Mouse (Mus musculus): ENCODE measurements around the gene Dyx1c1. TPM values are rescaled to one million over a fixed set of nuclear protein-coding genes. Genes with fewer than 3 reads are reported as not detected.

Dyx1c1 gene
- polyA plus RNA-seq (2012; rRNA removed): 0.19 and 0.24 TPM in 2 replicates

GRCm38 (mm10) chr9:72958521-72959450, at the start of gene Dyx1c1, which contains the start of gene Gm44503:
Gene Dyx1c1 (plus strand): TSS chr9:72958785.
Gene Gm44503 (plus strand): TSS chr9:72958852.

DNA sequence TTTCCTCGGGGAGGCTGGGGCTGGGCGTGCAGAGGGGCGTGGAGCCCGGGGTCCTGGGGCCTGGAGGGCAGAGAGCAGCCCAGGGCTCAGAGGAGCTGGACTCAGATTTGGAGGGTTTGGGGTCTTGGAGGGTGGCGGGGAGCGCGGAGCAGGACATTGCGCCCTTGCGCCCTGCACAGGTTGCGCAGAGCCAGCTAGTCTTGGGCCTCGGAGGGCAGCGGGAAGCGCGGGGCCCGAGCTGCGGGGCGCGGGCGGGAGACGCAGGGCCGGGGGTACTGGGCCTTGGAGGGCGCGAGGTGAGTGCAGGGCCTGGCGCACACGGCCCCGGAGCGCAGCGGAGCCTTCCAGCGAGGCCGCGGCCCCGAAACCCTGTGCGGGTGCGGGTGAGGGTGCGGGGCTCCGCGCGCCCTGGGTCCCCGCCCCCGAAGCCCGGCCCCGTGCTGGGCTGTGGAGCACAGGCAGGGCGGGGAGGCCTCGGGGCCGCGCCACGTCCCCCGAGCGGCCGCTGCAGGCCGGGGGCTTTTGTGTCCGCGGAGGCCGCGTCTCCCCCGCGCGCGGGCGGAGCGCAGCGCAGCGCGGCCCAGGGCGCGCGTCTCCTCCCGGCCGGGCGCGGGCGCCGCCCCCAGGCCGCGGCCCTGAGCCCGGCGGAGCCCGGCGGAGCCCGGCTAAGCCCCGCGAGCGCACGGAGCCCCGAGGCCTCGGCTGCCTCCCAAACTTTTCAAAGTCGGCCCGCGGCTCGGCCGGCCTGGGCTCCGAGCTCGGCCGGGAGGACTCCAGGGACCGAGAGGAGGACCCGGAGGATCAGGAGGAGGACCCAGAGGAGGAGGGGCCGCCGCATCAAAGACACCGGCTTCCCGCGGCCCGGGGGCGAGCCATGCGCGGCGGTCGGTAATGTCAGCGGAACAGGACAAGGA, 33.3 kb upstream of the Dyx1c1 start, which contains the start of gene Pygo1:
Gene Pygo1 (plus strand): TSS at position 625 of the 914 bp plus-strand sequence.

GRCm38 (mm10) chr9:72985250-72986220, 26.9 kb downstream of the Dyx1c1 start, which contains the start of the genes Ccpg1os and Ccpg1:
Gene Ccpg1os (minus strand): TSS chr9:72985382.
Gene Ccpg1 (plus strand): TSS chr9:72985429.

Other genes with a start within 250 kb of the Dyx1c1 start
- 0.28 and 0.43 TPM in 2 replicates for gene Prtg, start 151.9 kb upstream of the Dyx1c1 start, polyA plus RNA-seq (2012; rRNA removed)
- 0.13 and 0.16 TPM in 2 replicates for gene Pygo1, start 33.1 kb upstream of the Dyx1c1 start, polyA plus RNA-seq (2012; rRNA removed)
- not detected in 2 replicates for gene Gm44503, start 67 bp downstream of the Dyx1c1 start, polyA plus RNA-seq (2012; rRNA removed)
- gene Ccpg1os, start 26.6 kb downstream of the Dyx1c1 start, polyA plus RNA-seq (2012; rRNA removed): 4.3 and 4.4 TPM in 2 replicates
- gene Ccpg1, start 26.6 kb downstream of the Dyx1c1 start, polyA plus RNA-seq (2012; rRNA removed): 7.5 and 8.2 TPM in 2 replicates
- gene Pigb, start 81.6 kb downstream of the Dyx1c1 start, polyA plus RNA-seq (2012; rRNA removed): 3.8 and 4.2 TPM in 2 replicates
- gene Rab27a, start 86.1 kb downstream of the Dyx1c1 start, polyA plus RNA-seq (2012; rRNA removed): 4.6 and 5.8 TPM in 2 replicates
- gene Khdc3, start 143.1 kb downstream of the Dyx1c1 start, polyA plus RNA-seq (2012; rRNA removed): 0.21 and 0.30 TPM in 2 replicates
- gene Gm20509, start 143.7 kb downstream of the Dyx1c1 start, polyA plus RNA-seq (2012; rRNA removed): not detected in 2 replicates
- gene Rsl24d1, start 154.6 kb downstream of the Dyx1c1 start, polyA plus RNA-seq (2012; rRNA removed): 23.0 and 24.2 TPM in 2 replicates